Mouse (Mus musculus) gastrocnemius, postnatal 36 days (tissue): ENCODE data around the gene Rd3l. TPM values are rescaled to one million over a fixed set of nuclear protein-coding genes. Genes with fewer than 3 reads are reported as not detected.
"Not testable (repeated sequence)": the region's sequence is repeated elsewhere in the genome, so short reads cannot be mapped to it uniquely, and the experiment has no call there.

Source experiments
- DNase-seq, 2 experiments: peaks; one replicate each; pipeline ENCODE4 v3.0.0; 2022
- intact Hi-C: fragments of 180-260 bp; cut with DNase I; formaldehyde crosslinking; loops from one replicate; pipeline ENCODE4 v1.15.1; 2025
- total RNA-seq, 2 experiments: library from RNA; stranded (reverse); gene quantifications; 2 replicates each; pipeline ENCODE4 v1.2.3; 2021

Rd3l gene
- total RNA-seq, 2 experiments from 2014 or later = not detected

DNA sequence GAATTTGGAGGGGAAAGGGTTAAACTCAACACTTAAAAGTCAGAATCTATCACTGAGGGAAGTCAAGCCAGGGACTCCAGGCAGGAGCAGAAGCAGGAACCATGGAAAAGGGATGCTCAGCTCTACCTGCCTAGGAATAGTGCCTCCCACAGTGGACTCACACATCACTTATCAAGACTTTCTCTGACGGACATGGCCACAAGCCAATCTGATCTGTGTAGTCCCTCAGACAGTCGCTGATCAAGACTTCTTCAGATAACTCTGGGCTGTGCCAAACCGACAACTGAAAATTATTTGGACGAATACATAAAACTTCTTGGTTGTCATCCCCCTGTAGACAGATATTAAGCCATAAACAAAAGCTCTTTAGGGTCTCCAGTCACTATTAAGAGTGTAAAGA is 11.0 kb downstream of the Rd3l start:
- intact Hi-C loops = no loop called here
- DNase-seq = no peak

DNA sequence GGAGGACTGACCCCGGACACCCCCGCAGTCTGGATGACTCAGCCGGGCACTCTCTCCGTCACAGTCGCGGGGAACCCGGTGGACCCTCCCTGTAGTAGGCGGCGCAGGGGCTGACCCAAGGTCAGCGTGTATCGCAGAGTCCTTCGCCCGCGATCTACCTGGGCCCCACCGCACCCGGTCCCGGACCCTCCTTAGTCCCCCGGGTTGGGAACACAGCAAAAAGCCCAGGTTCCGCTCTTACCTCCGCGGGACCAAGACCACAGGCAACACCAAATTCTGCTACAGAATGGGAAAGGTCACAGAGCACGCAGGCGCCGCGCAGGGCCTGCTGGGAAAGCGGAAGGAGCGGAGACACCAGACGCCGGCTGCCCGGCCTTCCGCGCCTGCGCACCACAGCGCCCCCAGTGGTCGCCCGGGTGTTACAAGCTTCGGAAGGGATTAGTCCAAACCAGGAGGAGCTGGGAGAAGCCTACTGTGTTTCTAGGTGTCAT is 14.4 kb downstream of the Rd3l start, which contains the start of gene Atp5mpl:
Gene Atp5mpl, minus strand, starts transcription at position 295 of the 491 bp plus-strand sequence.
- intact Hi-C loops = no loop called here
- DNase-seq = peak; percentile 98

DNA sequence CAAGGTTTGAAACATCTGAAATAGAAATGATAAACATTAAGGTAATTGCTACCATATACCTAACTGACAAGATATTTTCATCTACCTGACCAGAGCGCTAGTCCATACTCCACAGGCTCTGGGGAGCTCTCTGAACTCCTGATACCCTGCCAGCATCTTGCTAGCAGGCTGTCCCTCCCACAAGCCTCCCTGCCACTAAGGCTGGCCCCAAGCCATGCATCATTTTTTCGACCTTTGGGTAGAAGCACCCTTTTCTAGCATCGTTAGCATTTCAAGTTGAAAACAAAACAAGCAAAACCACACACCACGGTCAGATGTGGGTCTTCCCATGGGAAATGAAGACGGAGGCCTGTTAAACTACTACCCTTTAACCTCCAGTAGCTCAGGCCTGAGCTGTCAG is 17.8 kb downstream of the Rd3l start:
- intact Hi-C loops = loop anchor here (5.0 kb wide), 1 partner anchor 286 kb away; the partner anchor contains the start of gene Trmt61a
- no peak for DNase-seq

DNA sequence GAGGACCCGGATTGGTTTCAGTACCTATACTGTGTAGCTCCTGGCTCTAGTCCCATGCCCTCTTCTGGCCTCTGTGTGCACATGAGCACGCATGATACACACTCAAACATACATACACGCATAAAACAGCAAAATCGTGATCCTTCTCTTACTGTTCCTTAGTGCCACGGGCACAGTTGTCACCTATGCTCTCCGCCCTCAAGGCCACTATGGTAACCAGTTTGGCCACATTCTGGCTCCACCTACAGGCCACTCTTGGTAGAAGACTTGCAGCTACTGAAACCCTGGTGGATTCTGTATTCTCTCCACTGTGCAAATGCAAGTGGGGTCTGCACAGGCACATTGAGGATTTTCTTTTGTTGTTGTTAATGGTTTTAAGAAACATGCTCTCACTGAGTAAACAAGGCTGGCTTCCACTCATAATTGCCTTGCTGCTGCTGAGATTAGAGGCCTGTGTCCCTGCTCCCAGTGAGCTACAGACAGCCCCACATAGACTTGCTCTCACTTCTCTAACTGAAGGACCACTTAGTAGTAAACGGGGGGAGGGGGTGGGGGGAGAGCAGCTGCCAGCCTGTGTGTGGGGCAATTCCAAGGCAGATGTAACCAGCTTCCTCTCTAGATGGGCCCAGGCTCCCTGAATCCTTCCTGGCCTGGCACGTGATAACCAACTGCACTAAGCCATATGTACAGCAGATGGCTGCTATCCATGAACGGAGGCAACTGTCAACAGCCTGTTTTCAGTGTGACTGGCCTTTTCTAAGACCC is 22.8 kb downstream of the Rd3l start:
- intact Hi-C loops = loop anchor here (5.0 kb wide), 1 partner anchor 221 kb away; no protein-coding TSS in a partner anchor
- peak; percentile 42 to 59 for DNase-seq

DNA sequence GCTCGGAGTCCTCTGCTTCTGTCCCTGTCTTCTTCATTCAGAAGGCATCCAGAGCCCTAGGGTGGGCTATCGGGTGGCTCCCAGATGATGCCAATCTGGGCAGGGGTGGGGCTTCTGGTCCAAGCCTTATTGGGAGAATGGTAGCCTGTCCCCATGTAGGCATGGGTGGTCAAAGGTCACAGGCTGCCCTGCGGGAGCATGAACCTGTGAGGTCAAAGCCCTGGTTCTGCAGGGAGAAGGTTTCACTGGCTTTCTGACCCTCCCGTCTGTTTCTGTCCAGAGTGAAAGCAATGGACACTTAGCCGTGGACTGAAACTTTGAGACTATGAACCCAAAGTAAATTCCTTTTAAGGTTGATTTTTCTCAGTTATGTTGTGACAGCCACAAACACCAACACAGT is 24.9 kb downstream of the Rd3l start:
- no peak for DNase-seq
- intact Hi-C loops = loop anchor here (2.0 to 5.0 kb wide), 2 partner anchors 77 to 219 kb away; no protein-coding TSS in a partner anchor

DNA sequence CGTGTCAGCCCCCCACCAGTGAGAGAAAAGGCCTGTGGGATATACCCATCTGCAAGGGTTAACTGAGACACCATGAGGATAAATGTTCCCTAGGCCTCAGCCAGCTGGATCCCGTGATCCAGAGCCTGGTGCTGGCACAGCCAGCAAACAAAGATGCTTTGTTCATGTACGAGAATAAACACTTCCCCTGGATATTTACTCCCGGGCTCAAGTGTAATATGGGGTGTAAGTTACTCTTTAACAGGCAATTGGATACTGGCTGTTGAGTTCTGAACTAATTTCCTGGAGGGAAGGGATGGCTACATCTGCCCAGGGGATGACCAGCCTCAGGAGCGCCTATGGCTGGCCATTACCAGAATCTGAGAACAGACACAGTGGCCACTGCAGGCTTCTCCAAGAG is 29.4 kb downstream of the Rd3l start:
- intact Hi-C loops = no loop called here
- no peak for DNase-seq

DNA sequence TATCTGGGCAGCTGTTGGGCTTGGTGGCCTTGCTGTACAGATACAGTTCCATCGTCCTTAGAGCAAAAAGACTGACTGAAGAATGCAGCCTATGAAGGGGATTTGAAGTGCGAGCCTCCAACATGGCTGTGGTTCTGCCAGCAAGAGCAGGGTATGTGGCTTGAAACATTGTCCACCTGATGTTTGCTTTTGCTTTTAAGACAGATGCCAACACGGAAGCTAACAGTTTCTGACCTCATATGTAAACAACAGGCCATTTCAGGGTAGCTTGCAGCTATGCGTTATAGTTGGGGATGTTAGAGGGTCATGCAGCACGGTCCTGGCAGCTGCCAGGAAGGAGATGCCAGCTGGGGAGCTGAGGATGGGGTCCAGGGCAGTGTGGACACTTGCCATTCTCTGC is 30.6 kb downstream of the Rd3l start:
- intact Hi-C loops = no loop called here
- no peak for DNase-seq

DNA sequence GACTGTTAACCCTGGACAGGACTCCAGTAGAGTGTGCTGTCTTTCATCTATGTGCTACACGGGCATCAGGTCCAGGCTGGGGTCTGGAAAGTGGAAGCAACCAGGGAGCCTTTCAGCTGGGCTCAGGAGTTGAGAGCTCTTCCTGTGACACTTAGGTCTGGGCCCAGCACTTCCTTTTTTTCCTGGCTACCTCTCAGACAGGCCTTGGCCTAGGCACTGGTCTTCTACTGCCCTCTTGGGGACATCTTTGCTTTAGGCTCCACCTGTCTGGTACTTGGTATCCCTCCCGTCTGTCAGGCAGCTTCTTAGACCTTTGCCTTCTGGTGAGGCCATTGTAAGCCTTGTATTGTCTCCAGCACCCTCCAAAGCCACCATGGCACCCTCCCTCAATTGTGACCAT is 34.4 kb downstream of the Rd3l start:
- intact Hi-C loops = loop anchor here (2.0 kb wide), 1 partner anchor 70 kb away; no protein-coding TSS in a partner anchor
- peak in 1 of 2 experiments; percentile 29 for DNase-seq

DNA sequence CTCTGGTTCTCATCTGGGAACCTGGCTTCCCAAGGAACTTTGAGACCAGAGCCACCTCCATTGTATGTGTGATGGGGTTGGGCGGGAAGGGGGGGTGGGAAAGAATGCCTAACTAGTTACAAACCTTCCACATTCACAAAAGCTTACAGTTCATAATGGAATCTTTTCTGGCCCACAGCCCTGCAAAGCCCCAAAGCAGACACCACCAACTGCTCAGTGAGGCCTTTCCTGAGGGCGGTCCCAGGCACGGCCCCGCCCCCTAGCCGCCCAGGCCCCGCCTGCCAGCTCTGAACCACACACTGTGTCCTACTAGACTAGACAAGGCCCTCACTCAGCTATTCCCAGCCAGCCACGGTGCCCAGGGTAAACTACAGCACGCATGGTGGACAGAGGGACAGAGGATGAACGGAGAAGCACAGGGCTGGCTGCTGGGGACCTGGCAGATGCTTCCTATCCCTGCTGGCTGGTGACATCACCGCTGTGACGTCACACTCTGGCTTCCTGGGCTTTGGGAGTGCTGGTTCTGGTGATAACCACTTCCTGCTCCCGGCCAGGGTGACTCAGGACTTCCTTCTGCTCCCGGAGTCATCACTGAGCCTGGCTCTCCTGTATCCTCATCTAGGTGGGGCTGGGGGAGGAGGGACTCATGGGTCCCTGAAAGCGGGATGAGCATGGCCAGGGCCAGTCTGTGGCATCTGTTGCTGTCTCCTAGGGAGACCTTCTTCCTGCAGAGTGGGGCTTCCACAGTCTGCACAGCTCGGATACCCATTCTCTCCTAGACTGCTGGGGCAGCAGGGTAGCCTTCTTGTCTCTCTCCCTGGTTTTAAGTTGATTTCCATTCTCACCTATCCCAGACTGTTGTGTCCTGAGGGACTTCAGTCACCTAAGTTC is 35.1 kb downstream of the Rd3l start:
- DNase-seq = not testable (repeated sequence)
- intact Hi-C loops = loop anchor here (2.0 kb wide), 1 partner anchor 69 kb away; no protein-coding TSS in a partner anchor

DNA sequence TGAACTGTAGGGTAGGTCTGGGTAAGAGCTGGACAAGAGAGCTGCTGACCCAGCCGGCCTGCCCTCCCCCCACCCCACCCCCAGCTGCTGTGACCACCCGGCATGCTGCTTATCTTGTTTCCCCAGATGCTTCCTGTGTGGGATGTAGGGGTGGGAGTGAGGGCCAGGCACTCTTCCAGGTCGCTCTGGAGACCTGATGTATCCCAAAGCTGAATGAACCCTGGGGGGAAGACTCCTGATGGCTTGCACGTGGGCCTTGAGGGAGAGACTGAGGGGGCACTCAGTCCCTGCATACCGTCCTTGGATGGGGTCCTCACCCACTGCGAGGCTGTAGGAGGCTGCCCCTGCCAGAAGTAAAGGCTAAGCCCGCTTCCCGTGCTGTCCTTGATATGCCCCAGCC is 36.0 kb downstream of the Rd3l start:
- intact Hi-C loops = no loop called here

DNA sequence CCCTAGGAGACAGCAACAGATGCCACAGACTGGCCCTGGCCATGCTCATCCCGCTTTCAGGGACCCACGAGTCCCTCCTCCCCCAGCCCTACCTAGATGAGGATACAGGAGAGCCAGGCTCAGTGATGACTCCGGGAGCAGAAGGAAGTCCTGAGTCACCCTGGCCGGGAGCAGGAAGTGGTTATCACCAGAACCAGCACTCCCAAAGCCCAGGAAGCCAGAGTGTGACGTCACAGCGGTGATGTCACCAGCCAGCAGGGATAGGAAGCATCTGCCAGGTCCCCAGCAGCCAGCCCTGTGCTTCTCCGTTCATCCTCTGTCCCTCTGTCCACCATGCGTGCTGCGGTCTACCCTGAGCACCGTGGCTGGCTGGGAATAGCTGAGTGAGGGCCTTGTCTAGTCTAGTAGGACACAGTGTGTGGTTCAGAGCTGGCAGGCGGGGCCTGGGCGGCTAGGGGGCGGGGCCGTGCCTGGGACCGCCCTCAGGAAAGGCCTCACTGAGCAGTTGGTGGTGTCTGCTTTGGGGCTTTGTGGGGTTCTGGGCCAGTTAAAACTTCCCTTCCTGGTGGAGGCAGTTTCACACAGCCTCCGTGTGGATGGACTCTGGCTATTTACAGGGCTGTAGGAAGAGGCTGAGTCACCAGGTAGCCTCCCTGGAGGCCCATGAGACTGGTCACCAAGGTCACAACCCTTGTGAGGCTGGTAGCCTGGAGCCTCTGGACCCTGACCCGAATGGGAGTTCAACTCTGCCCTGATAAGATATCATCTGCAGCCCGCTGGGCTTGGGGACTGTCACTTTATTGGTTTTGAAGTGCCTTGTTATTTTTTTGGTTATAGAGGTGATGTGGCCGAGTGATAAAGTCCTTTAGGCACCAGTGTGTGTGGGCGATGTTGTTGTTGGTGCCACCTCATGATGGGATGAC is 36.8 kb downstream of the Rd3l start:
- intact Hi-C loops, DNase-seq: not testable (repeated sequence)

More for the DNA sequence above, 36.0 kb downstream of the Rd3l start:
- DNase-seq = peak in 1 of 2 experiments; percentile 25

DNA sequence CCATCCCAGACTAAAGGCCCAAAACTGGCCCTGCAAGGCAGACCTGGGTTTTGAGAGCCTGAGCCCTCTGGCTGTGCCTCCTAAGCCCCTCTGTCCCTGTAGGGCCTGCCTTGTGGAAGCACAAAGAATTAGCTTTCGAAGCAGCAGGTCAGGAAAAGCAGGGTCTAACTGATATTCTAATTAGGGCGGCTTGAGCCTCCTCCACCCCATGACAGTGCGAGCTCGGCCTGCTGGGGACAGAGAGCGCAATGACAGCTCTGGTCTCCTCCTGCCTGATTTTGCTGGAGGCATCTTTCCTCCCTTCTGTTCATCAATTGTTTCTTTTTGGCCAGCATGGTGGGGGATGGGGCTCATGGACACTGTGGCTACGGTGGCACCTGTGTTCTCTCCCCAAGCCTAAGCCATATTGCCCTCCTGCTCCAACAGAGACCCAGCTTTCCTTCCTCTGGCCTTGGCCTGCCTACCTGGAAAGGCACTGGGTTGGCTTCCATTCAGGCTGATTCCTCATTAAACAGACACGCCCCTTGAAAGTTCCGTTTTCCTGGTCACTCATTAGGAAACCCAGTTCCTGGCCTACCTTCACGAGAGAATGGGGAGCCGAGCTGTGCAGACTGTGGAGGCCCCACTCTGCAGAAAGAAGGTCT is 37.6 kb downstream of the Rd3l start:
- intact Hi-C loops = loop anchor here (2.0 kb wide), 1 partner anchor 29 kb away; no protein-coding TSS in a partner anchor
- no peak for DNase-seq

DNA sequence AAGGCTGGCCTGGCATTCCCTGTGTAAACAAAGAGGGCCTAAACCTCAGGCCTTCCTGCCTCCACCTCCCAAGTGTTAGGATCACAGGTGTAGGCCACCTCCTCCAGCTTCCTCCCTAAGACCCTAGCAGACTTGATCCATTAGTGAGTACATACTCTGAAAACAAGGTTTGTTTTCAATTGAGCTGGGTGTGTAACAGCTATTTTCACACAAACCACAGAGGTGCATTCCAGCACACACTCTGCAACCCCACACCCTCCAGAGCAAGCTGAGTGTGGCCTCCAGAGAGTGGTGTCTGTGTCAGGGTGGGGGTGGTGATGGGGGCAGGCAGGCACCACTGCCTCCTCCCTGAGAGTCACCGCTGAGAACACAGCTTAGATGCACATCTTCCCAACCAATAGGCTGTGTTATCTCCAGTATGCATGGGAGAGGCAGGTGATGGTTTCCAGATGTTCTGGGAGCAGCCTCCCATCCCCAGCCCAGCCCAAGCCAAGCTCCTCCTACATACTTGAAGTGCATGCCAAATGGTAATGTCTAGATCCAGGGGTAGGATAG is 42.4 kb downstream of the Rd3l start:
- DNase-seq = no peak
- intact Hi-C loops = no loop called here

DNA sequence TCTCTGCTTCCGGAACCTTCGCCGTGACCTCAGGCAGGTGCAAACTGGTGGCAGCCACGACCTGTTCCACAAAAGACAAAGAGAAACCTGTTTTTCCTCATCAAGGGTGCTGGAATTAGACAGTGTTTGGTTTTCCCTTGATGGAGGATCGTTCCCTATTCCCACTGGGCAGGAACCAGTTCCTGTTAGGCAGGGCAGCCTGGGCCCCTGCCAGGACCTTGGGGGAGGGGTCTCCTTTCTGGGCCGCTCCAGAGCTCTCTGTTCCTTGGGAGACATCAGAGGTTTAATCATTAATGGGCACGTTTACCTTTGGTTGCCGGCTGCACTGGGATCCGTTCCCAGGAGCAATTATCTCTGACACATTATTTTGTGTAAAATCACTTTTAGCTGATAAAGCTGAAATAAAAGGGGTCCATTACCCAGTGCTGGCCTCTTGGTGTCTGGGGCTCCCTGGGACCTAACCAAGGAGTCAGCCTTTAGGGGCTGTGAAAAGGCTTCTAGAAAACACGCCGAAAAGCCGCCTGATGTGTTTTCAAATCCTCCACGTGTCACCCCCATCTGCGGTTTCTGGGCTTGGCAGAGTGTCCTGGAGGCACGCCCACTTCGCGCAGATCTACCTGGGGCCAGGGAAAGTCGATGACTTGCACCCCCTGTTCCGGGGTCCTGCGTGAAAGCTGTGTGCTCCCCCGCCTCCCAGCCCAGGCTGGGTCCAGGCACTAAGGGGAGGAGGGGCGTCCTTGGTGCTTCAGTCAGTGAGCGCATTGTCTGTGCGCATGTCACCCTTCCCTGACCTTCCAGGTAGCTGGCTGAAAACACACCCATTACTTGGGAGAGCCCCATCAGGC is 44.2 kb downstream of the Rd3l start:
- intact Hi-C loops = no loop called here
- peak in 1 of 2 experiments; percentile 19 for DNase-seq

DNA sequence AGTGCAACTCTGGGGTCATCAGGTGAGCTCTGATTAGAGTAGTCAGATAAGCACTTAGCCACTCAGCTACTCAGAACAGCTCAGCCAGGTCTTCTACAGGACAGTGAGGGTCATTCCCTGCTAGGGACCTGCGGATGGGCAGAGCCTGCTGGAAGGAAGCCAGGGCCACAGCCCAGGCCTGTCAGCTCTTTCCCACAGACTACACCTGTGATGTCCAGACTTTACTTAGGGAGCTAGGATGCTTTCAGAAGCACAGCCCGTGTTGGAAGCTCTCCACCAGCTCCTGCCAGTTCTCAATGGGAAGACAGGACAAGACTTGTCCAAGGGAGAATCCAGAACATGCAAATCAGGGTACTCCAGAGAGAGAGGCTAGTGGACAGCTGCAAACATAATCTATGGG is 47.1 kb downstream of the Rd3l start:
- intact Hi-C loops = no loop called here
- no peak for DNase-seq

DNA sequence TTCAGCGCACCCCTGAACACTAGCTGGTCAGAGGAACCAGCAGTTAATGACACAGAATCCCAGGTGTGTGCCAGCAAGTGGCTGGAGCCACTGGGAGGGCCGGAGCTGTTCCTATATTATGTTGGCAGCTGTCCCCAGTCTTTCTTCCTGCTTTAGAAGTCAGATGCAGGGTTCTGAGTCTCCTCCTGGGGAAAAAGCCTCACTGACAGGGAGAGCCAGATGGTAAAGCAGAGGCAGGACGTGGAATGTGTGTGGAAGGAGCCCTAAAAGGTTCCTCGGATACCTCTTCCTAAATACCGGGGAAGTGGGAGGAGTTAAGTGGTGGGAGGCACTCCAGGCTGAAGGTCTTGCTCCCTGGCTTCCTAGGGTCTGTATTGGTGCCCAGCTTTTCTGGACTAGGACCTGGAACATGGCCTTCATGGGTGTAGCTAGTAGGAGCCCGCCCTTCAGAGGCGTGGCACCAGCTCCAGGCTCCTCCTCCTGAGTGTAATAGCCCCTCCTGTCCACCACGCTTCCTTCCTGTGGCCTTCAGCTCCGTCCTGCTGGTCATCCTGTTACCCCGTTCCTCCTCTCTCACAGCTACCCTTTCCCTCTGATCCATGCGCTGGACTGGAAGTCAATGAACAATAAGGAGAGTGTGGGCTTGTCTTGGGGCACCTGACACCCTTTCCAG is 47.9 kb downstream of the Rd3l start:
- intact Hi-C loops = no loop called here
- DNase-seq = peak in 1 of 2 experiments; percentile 23

DNA sequence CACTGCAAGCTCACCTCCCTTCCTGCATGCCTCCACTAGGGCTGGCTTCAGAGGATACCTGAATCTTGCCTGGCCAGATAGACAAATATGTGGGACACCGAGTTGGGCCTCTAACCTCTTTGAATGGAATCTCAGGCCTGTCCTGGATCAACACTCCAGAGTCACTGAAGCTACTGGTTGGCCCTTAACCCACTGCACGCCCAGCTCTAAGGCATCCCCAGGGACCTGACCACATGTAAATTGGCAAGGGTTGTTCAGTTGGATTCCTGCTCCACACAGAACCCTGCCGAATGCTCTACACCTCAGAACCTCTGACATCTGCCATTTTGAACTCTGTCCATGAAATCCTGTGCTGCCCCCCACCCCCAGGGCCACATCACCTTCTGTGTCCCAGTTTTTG is 48.6 kb downstream of the Rd3l start:
- intact Hi-C loops = no loop called here

More for the DNA sequence above, 48.6 kb downstream of the Rd3l start:
- no peak for DNase-seq
